Mouse (Mus musculus) neural tube, embryonic 15.5 days (tissue): Measurements from ENCODE around the gene Shoc2. TPM values are rescaled to one million over a fixed set of nuclear protein-coding genes. Genes with fewer than 3 reads are reported as not detected.

Source experiments
- ATAC-seq: fragments of 200-750 bp; cut with Nextera tagmentation; 2 replicates; pipeline ENCODE4 v1.8.0; 2017; ENCODE audit warnings: mild to moderate bottlenecking, moderate TSS enrichment, moderate library complexity; ENCODE audit not compliant: low FRiP score
- H3K27ac ChIP-seq: fragments of 300-500 bp; sonication (generic); replicated peaks from 2 replicates; pipeline ENCODE4 v1.5.1; 2015; ENCODE audit warnings: mild to moderate bottlenecking, inconsistent platforms
- H3K27me3 ChIP-seq: fragments of 300-500 bp; sonication (generic); replicated peaks from 2 replicates; pipeline ENCODE4 v1.6.1; 2015; ENCODE audit warnings: inconsistent platforms
- H3K36me3 ChIP-seq: fragments of 300-500 bp; sonication (generic); 2 replicates; pipeline ENCODE4 v1.6.1; 2015; ENCODE audit warnings: inconsistent platforms
- H3K4me1 ChIP-seq: fragments of 300-500 bp; sonication (generic); 2 replicates; pipeline ENCODE4 v1.6.1; 2015; ENCODE audit warnings: inconsistent platforms
- H3K4me2 ChIP-seq: fragments of 300-500 bp; sonication (generic); 2 replicates; pipeline ENCODE4 v1.6.1; 2015; ENCODE audit warnings: inconsistent platforms, mild to moderate bottlenecking, moderate library complexity
- H3K4me3 ChIP-seq: fragments of 300-500 bp; sonication (generic); replicated peaks from 2 replicates; pipeline ENCODE4 v1.5.1; 2015; ENCODE audit warnings: mild to moderate bottlenecking, inconsistent platforms
- H3K9ac ChIP-seq: fragments of 300-500 bp; sonication (generic); replicated peaks from 2 replicates; pipeline ENCODE4 v1.6.1; 2015; ENCODE audit warnings: mild to moderate bottlenecking, inconsistent platforms
- H3K9me3 ChIP-seq: fragments of 300-500 bp; sonication (generic); replicated peaks from 2 replicates; pipeline ENCODE4 v1.6.1; 2016; ENCODE audit warnings: inconsistent platforms
- WGBS: fragments of 180-500 bp; shearing (Covaris S2); methylation state at CpG from one replicate; pipeline ENCODE4 v1.1.7; 2015; ENCODE audit warnings: mixed read lengths; 5-methylcytosine and 5-hydroxymethylcytosine counted together
- polyA plus RNA-seq: library from polyadenylated mRNA; unstranded; fragments of >200 nt; fragmentation: Nextera tagmentation; extraction: Ambion mirVana; gene quantifications from 2 replicates; pipeline ENCODE4 v1.2.1, GENCODE M21; 2015

Gene Shoc2
- polyA plus RNA-seq, 1 experiment from 2014 or later, result 58.4 TPM

DNA sequence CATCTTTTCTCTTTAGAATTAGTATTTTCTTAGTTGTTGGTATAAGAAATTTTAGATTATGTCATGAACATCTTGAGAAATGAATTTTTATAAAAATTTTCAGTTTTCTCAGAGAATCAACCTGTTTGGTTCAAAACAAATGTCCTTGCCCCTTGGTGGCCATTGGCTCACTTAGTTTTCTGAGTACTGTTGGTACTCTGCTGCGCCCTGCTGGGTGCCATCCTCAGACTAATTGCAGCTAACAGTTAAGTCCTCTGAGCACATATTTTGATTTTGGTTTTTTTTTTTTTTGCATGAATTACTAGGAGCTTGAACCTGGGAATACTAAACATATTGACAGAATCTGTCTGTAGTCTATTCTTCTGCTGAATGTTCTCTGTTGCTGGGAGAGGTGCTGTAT lies 39.2 kb downstream of the Shoc2 start:
- Histone ChIP-seq H3K36me3 (0 out of 2 replicates have a peak, but pooled peaks cover 6% of the 10 kb centered on the region), H3K4me2 (no peak overlapping the region), H3K27ac (no peak overlapping the region), H3K4me3 (no peak overlapping the region), H3K4me1 (0 out of 2 replicates have a peak, but pooled peaks cover 3% of the 10 kb centered on the region), H3K9me3 (0 out of 2 replicates have a peak, but pooled peaks cover 3% of the 10 kb centered on the region), H3K9ac (no peak overlapping the region), H3K27me3 (no peaks in the 10 kb centered on the region)
- ATAC-seq, result no peak
- 90% methylated on average over 1 of the region's 1 CpGs for WGBS

DNA sequence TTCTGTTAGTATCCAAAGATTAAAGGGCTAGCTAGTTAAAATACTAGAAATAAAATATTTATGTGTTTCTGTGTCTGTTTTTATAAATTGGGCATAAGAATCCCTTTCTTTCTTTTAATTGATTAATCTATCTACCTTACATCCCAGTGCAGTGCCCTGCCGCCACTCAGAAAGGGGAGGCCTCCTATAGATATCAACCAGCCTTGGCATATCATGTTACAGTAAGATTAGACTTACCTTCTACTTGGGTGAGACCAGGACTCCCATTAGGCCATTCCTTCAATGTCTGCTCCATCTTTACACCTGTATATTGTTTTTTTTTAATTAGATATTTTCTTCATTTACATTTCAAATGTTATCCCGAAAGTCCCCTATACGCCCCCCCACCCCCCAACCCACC lies 40.5 kb downstream of the Shoc2 start:
- ATAC-seq, result no peak
- Histone ChIP-seq H3K9ac (no peak overlapping the region), H3K4me3 (no peak overlapping the region), H3K27me3 (no peaks in the 10 kb centered on the region), H3K4me1 (0 out of 2 replicates have a peak, but pooled peaks cover 3% of the 10 kb centered on the region), H3K27ac (no peak overlapping the region), H3K4me2 (no peak overlapping the region), H3K36me3 (0 out of 2 replicates have a peak, but pooled peaks cover 6% of the 10 kb centered on the region), H3K9me3 (no peaks in the 10 kb centered on the region)
- WGBS, result 97% methylated on average over 3 of the region's 3 CpGs

DNA sequence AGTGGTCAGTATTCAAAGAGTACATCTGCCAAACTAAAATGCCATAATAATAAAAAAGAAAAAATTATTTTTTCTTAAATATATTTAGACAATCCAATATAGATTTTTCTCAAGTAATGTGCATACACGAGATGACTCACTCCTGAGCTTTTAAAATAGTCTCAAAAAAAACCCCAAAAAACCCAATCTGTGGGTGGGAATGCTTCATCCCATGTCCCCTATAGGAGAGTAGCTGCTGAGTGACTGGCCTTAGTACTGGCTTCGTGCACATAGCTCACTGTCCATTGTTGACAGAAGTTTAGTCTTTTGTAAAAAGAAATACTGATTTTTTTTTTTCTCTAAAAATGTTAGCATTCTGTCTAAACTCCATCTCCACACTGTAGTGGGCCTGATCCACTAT lies 46.4 kb downstream of the Shoc2 start:
- H3K36me3 ChIP-seq, result 0 out of 2 replicates have a peak, but pooled peaks cover 6% of the 10 kb centered on the region
- H3K4me3 ChIP-seq, result no peak overlapping the region
- H3K27ac ChIP-seq, result no peak overlapping the region
- H3K27me3 ChIP-seq, result no peaks in the 10 kb centered on the region
- WGBS, result 53% methylated on average over 2 of the region's 2 CpGs
- no peak overlapping the region for H3K4me2 ChIP-seq
- H3K9ac ChIP-seq, result no peak overlapping the region
- ATAC-seq, result no peak
- no peaks in the 10 kb centered on the region for H3K9me3 ChIP-seq
- no peaks in the 10 kb centered on the region for H3K4me1 ChIP-seq

DNA sequence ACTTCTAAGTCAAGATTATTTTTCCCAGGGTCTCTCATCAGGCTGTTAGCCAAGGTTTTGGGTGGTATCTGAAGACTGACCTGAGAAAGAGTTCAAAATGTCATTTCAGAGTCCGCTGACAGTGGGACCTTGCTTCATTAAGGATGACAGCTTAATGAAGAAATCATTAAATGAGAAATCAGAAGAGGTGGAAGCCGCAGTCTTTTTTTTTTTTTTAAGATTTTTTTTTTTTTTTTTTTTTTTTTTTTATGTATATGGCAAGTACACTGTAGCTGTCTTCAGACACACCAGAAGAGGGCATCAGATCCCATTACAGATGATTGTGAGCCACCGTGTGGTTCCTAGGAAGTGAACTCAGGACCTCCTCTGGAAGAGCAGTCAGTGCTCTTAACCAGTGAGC lies 49.8 kb downstream of the Shoc2 start:
- 80% methylated on average over 3 of the region's 3 CpGs for WGBS
- H3K27ac ChIP-seq, result no peak overlapping the region
- no peaks in the 10 kb centered on the region for H3K4me1 ChIP-seq
- H3K4me3 ChIP-seq, result no peak overlapping the region
- H3K36me3 ChIP-seq, result no peaks in the 10 kb centered on the region
- no peak overlapping the region for H3K9ac ChIP-seq
- H3K9me3 ChIP-seq, result no peaks in the 10 kb centered on the region
- no peak overlapping the region for H3K4me2 ChIP-seq
- H3K27me3 ChIP-seq, result no peaks in the 10 kb centered on the region
- ATAC-seq, result no peak

DNA sequence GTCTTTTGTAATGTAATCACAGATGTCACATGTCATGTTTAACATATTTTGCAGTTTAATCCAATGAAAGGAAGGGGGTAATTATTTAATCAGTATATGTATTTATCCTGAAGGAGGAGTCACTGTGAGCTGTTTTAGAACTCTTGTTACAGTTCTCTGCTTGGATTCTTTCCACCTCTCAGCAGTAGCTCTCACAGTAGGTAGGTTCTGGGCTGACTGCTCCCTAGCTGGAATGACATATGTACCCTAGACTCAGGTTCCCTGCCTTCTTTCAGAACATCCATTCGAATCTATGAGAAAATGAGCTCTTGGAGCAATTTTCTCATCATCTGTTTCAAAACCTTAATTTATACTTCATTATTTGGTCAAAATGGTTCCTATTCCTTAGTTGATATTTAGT lies 50.2 kb downstream of the Shoc2 start:
- Histone ChIP-seq H3K4me1 (no peaks in the 10 kb centered on the region), H3K4me3 (no peak overlapping the region), H3K27me3 (no peaks in the 10 kb centered on the region), H3K27ac (no peak overlapping the region), H3K9me3 (no peaks in the 10 kb centered on the region), H3K9ac (no peak overlapping the region), H3K36me3 (no peaks in the 10 kb centered on the region), H3K4me2 (no peak overlapping the region)
- no peak for ATAC-seq
- 88% methylated on average over 1 of the region's 1 CpGs for WGBS

DNA sequence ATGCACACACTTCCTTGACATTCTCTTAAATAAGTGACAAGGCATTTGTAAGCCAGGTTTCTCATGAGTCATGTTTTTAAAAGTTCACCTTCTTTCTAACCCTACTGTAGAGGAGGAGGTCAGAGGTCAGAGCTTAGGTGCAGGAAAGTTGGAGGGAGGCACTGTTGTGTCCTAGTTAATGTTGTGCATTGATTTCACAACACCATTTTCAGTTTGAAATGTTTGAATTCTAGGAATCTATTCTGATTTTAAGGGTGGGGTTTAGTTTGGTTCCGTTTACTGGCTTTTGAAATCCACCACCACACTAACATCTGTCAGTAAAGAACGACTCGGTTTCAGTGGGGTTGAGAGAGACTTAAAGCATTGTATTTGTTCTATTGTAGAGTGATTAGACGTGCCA lies 66.9 kb downstream of the Shoc2 start:
- no peaks in the 10 kb centered on the region for H3K27me3 ChIP-seq
- no peak overlapping the region for H3K27ac ChIP-seq
- ATAC-seq, result no peak
- no peaks in the 10 kb centered on the region for H3K36me3 ChIP-seq
- H3K4me1 ChIP-seq, result no peaks in the 10 kb centered on the region
- H3K4me3 ChIP-seq, result no peak overlapping the region
- no peak overlapping the region for H3K4me2 ChIP-seq
- no peaks in the 10 kb centered on the region for H3K9me3 ChIP-seq
- H3K9ac ChIP-seq, result no peak overlapping the region
- WGBS, result 63% methylated on average over 4 of the region's 4 CpGs

DNA sequence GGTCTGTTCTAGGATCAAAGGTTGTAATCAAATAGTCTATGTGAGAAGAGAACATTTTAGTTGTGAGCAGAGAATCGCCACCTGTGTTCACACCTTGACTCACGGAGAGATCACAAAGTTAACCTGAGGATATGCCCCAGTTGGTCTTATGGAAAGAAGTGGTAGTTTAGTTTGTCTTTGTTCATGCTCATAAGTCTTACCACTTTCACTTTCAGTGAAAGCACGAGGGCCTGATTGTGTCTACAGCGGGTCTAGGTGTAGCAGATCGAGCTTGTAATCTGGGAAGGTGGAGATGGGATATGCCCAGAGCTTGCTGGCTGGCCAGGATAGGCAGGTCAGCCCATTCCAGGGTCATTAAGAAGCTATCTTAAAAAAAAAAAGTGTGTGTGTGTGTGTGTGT lies 70.9 kb downstream of the Shoc2 start:
- no peaks in the 10 kb centered on the region for H3K27me3 ChIP-seq
- no peak overlapping the region for H3K4me2 ChIP-seq
- no peak overlapping the region for H3K27ac ChIP-seq
- H3K4me3 ChIP-seq, result no peak overlapping the region
- H3K9ac ChIP-seq, result no peak overlapping the region
- no peaks in the 10 kb centered on the region for H3K36me3 ChIP-seq
- no peaks in the 10 kb centered on the region for H3K9me3 ChIP-seq
- 0 out of 2 replicates have a peak, but pooled peaks cover 3% of the 10 kb centered on the region for H3K4me1 ChIP-seq
- ATAC-seq, result no peak
- 96% methylated on average over 5 of the region's 5 CpGs for WGBS

DNA sequence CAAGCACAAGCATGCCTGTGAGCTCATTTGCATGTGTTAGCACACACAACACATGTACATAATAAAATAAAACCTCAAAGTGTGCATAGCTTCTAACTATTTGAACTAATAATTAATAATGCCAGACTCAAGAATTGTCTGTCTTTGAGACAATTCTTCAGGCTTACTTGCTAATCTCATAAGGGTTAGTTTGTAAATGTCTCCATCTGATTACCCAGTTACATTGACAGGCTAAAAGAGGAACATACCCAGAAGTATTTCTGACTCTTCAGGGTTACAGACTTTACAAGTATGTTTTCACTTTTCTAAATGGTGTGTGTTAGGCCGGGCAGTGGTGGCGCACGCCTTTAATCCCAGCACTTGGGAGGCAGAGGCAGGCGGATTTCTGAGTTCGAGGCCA lies 71.4 kb downstream of the Shoc2 start:
- ATAC-seq, result no peak
- no peak overlapping the region for H3K27ac ChIP-seq
- WGBS, result 97% methylated on average over 5 of the region's 5 CpGs

DNA sequence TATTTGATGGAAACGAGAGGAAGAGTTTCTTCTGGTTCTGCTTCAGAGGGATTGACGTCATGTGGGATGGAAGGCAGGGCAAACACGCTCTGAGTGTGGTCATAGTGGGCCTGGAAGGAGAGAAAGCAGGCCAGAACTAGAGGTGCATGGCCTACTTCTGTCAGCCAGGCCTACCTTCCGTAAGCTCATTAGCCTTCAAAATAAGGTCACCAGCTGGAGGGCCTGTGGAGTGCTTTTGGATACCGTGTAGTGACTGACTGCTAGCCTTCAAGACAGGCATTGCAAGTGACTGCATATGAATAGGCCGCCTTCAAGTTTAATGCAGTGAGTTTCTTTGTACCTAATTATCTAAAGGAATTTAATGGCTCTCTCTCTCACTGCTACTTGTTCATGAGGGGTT lies 91.0 kb downstream of the Shoc2 start:
- WGBS, result 81% methylated on average over 6 of the region's 6 CpGs
- Histone ChIP-seq H3K27ac (no peak overlapping the region), H3K9ac (no peak overlapping the region), H3K4me1 (no peaks in the 10 kb centered on the region), H3K27me3 (no peaks in the 10 kb centered on the region), H3K9me3 (no peaks in the 10 kb centered on the region), H3K4me2 (no peak overlapping the region), H3K36me3 (peaks cover 27% of the 10 kb centered on the region), H3K4me3 (no peak overlapping the region)
- no peak for ATAC-seq

More for the DNA sequence above, 71.4 kb downstream of the Shoc2 start:
- Histone ChIP-seq H3K4me2 (no peak overlapping the region), H3K4me3 (no peak overlapping the region), H3K9me3 (no peaks in the 10 kb centered on the region), H3K4me1 (0 out of 2 replicates have a peak, but pooled peaks cover 3% of the 10 kb centered on the region), H3K27me3 (no peaks in the 10 kb centered on the region), H3K9ac (no peak overlapping the region), H3K36me3 (no peaks in the 10 kb centered on the region)

DNA sequence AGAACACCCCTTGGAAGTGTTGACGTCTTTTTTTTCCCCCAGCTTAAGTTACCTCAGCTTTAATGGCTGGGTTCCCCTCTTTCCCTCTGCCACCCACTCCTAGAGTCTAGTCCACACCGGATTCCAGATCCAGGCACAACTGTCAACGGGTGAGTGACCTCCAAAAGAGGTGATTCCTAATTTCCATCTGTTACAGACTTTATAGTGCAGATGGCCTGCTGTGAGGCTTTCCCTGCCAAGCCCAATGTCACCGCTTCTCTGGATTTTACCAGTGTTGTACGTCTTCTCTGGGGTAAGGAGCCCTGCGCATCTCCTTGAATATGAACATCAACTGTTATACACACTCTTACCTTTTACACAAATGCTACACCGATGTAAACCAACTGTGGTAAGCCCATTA lies 95.3 kb downstream of the Shoc2 start:
- WGBS, result 69% methylated on average over 7 of the region's 7 CpGs
- H3K4me2 ChIP-seq, result no peak overlapping the region
- peaks cover under 1% of the 10 kb centered on the region; the same call in 1 of the 2 replicates for H3K4me1 ChIP-seq
- no peak overlapping the region for H3K9ac ChIP-seq
- H3K27ac ChIP-seq, result no peak overlapping the region
- H3K4me3 ChIP-seq, result no peak overlapping the region
- no peaks in the 10 kb centered on the region for H3K27me3 ChIP-seq
- H3K36me3 ChIP-seq, result peaks cover 9% of the 10 kb centered on the region; the same call in 1 of the 2 replicates
- no peaks in the 10 kb centered on the region for H3K9me3 ChIP-seq
- no peak for ATAC-seq

DNA sequence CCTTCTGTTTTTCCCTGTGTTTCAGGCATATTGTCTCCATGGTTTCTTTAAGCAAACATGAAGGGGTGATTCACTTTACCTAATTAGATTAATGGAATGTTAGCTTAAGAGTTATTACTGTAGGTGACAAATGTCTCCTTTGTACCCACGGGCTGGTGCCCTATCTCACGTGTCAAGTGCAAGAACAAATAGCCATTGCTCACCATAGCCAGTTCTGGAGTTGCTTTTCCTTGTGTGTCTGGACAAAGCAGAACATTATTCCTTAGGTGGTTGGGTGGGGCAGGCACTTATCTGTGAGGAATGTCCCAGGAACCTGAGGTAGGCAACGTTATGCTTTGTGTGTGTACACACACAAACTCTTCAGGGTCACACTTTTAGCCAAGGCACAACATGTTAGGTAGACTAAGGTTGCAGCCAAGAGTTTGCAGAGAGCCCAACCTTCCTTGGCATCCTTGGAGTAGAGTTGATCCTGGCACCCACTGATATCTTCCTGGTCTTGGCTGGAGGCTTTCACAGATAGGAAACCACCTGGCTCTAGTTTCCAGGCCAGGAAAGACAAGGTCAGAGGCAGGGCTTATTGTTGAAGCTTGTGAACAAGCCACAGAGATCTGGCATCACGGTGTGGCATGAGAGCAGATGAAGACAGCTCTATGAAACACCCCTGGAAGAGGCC lies 96.4 kb downstream of the Shoc2 start:
- no peak overlapping the region for H3K9ac ChIP-seq
- H3K4me1 ChIP-seq, result peaks cover 8% of the 10 kb centered on the region
- WGBS, result 54% methylated on average over 4 of the region's 4 CpGs
- peaks cover 9% of the 10 kb centered on the region; the same call in 1 of the 2 replicates for H3K36me3 ChIP-seq
- no peak overlapping the region for H3K27ac ChIP-seq
- H3K27me3 ChIP-seq, result no peaks in the 10 kb centered on the region
- ATAC-seq, result no peak
- H3K4me2 ChIP-seq, result peak overlapping the region; percentile 11; the same call in 1 of the 2 replicates
- H3K4me3 ChIP-seq, result no peak overlapping the region
- no peaks in the 10 kb centered on the region for H3K9me3 ChIP-seq

DNA sequence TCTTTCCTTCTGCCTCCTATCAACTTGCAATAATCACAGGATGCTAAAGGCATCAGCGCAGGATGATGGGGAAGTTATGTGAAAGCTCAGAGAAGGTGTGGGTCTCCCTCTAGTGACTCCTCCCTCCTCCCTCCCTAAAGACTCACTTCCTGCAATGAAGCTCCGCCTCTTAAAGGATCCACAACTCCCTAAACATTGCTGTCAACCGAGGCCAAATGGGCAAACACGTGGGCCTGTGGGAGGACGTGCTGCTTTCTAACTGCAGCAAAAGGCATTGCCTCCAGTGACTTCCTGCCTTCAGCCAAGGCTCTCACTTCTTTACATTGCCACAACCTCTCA lies 96.9 kb downstream of the Shoc2 start:
- H3K27ac ChIP-seq, result no peak overlapping the region
- H3K9me3 ChIP-seq, result no peaks in the 10 kb centered on the region
- H3K36me3 ChIP-seq, result peaks cover 6% of the 10 kb centered on the region; the same call in 1 of the 2 replicates
- H3K4me1 ChIP-seq, result peaks cover 13% of the 10 kb centered on the region
- no peak for ATAC-seq
- peak overlapping the region; percentile 11; the same call in 1 of the 2 replicates for H3K4me2 ChIP-seq
- no peak overlapping the region for H3K9ac ChIP-seq
- 33% methylated on average over 5 of the region's 5 CpGs for WGBS
- H3K27me3 ChIP-seq, result no peaks in the 10 kb centered on the region
- no peak overlapping the region for H3K4me3 ChIP-seq
